Mouse (Mus musculus): ENCODE data around the gene Nf2.

Nf2 gene

DNA sequence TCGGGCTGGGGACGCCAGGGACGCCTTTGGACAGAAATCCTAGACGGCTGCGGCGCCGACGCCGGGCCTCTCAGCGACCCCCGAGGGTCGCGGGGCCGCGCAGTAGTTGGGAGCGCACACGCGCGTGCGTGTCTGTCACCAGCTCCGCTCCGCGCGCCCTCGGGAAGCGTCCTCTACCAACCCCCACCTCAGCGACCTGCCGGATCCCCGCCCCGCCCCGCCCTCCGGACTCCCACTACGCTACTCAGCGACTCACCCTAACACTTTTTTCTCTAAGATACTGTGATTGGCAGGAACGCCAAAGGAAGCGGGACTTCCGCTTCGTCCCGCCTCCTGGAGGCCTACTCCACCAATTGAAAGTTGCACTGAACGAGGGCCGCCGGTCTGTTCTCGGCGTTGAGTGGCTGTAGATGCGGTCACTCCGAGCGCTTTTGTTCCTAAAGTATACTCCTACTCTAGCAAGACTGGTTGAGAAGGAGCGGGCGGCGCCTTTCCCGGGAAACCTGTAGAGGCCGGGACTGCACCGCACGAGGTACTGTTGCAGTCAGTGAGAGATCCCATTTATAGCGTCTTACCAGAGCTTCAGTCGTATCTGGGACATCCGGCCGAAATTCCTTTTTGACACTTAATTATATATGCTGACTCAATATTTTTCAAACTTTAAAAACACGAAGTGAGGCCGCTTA is at the start of gene Nf2:
Gene Nf2, minus strand, starts transcription at position 279 of the 686 bp plus-strand sequence.
- DNase-seq (ENCODE audit: low spot score in 2 of 2): peak; percentile 96

DNA sequence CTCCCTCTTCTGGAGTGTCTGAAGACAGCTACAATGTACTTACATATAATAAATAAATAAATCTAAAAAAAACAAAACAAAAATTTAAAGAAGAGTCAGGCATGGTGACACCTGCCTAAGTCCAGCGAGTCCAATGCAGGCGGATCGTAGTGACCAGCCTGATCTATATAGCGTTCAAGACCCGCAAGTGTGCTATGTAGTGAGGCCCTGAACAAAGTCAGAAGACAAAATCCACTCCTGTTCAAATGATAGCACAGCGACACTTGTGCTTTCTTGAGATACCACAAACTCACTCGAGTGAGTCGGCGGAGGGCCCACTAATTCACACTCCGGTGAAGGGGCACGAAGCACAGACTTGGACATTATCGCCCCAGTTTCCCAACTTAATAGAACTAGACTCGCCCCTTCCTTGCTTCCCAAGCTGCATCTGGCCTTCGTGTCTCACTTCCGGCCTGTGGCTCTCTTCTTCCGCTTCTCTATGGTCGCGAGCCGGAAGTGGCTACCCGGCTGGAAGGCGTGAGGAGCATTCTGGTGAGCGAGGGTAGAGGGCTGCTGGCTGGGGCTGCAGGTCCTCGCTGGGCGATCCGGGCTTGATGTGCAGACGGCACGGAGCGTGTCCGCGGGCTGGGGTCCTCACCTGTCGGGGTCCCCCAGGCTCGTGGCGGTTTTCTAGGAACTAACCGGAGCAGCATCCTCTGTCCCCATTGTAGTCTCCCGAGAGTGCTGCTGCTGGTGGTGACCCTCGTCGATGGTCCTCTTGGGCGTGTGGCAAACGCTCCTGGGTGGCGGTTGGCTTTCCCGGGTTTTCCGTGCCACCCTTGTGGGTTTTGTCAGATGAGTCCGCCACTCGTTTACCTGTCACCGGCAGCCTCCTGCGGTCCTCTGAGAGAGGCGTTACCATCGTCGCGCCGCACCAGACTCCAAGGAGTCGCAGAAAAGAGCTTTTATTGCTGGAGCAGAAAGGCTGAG is 45.8 kb upstream of the Nf2 start, which contains the start of gene Thoc5:
Gene Thoc5, plus strand, starts transcription at position 473 of the 969 bp plus-strand sequence.
- peak; percentile 73 to 79 for DNase-seq (ENCODE audit: low spot score in 2 of 2)

DNA sequence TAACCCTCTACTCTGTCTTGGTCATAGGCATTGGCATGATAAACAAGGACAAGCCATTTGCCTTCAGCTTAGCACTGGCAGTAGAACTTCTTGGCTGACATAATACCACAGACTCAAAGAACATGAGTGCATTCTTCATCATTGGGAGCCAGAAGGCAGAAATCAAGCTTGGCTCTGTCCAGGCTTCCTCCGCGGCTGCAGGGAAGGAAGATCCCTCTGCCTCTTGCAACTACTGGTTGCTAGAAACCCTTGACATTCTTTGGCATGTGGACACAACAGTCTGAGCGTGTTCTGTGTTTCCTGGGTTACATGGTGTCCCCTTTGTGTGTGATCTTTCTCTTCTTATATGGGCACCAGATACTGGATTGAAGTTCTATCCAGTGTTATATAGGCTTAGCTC is 37.7 kb upstream of the Nf2 start:
- no peak for DNase-seq (ENCODE audit: low spot score in 2 of 2)

DNA sequence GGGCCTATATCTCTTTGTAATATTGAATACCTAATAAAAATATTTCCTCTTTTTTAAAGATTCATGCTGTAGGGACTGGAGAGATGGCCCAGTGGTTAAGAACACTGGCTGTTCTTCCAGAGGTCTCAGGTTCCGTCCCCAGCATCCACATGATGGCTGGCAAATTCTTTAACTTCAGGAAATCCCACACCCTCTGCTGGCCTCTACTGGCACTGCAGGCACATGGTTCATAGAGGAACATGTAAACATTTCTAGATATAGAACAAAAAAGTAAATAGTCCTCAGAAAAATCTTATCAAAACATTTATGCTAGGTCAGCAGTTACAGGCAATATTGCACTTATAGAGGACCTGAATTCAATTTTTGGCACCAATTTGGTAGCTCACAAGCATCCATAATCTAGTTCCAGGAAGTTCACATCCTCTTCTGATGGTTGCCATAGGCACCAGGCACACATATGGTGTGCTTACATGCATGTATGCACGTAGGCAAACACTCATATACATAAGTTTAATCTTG is 36.1 kb upstream of the Nf2 start:
- no peak for DNase-seq (ENCODE audit: low spot score in 2 of 2)

DNA sequence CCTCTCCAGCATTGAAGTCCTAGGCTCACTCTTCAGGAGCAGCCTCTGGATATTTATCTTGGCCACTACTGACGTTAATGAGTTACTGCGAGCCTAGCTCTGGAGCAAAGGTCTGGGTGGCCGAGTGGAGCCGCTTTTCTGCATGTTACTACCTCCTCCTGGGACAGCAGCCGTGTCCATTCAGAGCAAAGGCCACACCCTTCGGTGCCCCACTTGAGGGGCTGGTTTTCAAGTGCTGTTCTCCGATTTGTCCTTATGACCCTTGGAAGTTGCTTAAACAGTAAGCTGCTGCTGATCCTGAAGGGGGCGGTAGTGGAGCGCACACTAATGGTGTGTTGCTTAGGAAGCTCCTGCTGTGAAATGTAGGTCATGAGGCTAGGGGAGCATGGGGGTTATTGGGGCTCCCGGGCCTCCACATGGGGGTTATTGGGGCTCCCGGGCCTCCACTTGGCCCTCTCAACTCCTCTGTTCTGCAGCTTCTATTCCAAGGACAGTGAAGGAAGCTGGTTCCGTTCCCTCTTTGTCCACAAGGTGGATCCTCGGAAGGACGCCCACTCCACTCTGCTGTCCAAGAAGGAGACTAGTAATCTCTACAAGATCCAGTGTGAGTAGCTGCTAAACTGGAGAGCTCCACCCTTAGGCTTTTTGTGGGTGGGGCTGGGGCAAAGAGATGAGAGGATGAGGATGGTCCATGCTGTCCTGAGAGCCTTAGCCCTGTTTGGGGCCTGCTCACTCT is 33.7 kb upstream of the Nf2 start:
- DNase-seq (ENCODE audit: low spot score in 2 of 2): peak in 1 of 2 experiments; percentile 19

DNA sequence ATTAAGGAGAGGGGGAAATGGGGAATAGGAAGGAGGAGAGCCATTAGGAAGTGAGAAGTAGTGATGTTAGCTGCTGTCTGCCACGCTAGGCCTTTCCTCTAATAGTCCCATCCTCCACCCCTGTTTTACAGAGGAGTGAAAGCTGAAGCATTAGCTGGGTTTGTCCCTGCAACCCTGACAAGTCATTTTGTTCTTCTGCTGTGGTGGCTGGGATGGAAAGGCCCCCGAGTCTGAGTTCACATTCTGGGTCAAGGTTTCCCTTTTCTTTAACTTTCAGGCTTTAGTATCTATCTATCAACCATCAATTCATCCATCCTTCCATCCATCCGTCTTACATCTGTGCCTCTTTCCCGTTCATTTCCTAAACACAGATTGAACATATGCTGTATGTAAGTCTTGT is 31.8 kb upstream of the Nf2 start:
- DNase-seq (ENCODE audit: low spot score in 2 of 2): no peak

DNA sequence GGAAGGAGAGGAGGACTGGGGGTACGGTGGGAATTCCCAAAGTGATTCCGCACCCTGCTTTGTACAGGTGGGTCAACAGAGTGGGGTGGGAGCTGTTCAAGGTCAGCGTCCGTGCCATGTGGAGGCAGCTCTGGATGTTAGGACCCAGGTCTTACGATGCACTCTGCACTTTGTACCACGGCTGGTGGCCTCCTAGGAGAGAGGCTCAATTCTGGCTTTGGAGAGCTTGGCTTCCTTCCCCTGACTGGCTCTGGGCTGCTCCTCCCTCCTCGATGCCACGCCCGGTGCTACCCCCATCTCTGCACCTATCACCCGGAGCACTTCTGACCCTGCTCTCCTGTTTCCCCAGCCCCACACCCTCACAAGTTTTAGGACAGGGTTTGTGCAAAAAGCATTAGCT is 25.2 kb upstream of the Nf2 start:
- no peak for DNase-seq (ENCODE audit: low spot score in 2 of 2)

DNA sequence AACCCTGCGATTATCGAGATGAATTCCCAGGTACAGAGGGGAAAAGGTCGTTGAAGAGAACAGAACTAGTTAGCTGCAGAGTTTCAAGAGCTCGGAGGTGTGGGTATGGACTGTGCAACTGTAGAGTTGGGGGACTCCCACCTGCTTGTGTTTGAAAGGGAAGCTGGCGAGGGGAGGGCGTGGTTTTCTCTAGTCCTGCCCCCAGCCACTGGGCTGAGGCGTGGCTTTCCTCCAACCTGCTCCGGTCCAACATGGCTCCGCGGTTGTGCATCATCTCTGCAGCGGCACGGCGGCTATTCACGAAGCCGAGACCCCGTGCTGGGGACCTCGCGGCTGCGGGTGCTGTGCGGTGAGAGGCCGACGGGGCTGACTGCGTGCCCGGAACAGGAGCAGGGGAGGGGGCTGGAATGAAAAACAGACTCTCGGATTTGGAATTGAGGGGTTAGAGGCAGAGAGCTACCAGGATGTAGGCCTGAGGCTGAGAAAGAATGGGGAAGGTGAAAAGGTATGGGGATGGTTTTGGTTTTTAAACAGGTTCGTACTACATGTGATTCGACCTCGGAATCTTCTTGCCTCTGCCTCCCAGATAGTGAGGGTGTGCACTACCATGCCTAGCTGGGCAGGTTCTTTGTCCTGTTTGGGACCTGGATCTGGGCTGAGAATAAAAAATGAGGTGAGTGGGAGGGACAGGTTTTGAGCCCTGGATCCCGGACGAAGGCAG is 24.6 kb upstream of the Nf2 start, which contains the start of gene Nipsnap1:
Gene Nipsnap1, plus strand, starts transcription at position 197 of the 721 bp plus-strand sequence.
- DNase-seq (ENCODE audit: low spot score in 2 of 2): peak; percentile 62 to 72

DNA sequence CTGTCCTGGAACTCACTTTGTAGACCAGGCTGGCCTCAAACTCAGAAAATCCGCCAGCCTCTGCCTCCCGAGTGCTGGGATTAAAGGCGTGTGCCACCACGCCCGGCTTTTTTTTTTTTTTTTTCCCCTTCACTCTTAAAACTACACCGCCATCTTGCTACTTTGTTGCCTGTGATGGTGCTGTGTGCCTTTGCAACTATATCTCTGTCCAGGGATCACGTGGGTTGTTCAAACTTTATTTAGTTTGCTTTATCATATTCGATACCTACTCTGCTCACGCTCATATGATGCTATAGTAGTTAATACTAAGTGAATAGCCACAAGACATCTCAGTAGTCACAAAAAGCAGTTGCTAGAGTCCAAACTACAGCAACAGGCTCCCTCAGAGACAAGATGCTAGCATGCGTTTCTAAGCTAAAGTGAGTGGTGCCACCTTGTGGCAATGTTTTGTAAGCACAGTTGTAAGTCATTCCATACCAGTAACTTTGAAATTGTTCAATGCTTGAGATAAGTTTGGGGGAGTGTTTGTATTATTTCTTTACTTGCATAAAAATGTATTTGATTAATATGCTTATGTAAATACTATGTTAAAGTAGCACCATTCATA is 16.4 kb upstream of the Nf2 start:
- DNase-seq (ENCODE audit: low spot score in 2 of 2): peak; percentile 27 to 66

DNA sequence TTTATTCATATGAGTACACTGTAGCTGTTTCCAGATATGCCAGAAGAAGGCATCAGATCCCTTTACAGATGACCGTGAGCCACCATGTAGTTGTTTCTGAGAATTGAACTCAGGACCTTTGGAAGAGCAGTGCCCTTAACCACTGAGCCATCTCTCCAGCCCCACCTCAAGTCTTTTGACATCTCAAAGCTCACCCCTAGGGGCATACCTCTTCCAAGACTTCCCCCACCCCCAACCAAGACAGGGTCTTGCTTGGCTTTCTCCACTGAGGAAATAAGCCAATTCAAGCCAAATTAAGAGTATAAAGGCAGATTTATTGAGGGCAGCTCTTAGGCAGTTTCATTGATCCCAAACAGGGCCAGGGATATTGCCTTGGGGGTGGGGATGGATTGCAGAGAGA is 13.4 kb upstream of the Nf2 start:
- DNase-seq (ENCODE audit: low spot score in 2 of 2): no peak

DNA sequence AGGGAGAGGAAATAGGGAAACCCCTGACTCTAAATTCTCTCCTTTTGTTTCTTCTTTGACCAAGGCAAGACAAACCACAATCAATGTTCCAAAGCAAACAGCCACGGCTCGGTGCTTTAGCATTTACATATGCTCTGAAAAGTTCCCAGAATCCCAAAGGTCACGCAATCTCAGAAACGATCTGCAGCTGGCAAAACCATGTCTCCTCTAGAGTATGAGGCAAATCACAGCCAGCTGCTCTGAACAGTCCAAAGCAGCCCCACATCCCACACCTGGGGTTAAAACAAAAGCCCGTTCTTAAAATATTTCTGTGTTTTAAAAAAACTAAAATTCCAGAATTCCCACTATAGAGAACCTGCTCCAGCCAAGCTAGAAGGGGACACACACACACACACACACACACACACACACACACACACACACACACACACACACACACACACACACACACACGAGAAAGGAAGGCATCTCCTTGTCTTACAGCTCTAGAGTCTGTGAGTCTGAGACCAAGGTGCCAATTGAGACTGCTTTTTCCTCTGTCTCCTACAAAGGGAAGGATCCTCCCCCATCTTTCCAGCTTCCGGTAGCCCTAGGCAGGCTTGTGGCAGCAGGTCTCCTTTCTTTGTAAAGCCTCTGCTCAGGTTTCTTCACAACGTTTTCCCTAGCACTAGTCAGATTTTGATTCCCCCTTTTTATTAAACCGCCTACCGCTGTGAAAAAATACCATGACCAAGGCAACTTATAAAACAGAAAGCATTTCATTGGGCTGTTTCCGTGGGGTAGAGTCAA is 12.7 kb upstream of the Nf2 start:
- no peak for DNase-seq (ENCODE audit: low spot score in 2 of 2)

DNA sequence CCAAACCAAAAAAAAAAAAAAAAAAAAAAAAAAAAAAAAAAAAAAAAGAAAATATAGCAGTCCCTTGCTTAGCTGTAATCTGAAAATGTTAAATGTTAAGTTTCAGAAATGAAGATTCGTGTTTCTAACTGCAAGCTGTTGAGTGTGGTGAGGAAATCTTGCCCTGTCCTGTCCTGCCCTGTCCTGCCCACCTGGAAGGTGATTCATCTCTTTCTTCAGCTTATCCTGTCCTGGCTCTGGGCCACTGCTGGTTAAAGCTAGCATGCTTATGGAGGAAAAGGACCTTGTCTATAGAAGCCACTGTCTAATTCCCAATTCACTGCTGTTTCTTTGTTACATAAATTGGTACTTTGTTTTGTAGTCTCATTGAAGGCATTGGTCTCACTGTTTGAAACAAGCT is 11.7 kb upstream of the Nf2 start:
- peak in 1 of 2 experiments; percentile 19 for DNase-seq (ENCODE audit: low spot score in 2 of 2)

DNA sequence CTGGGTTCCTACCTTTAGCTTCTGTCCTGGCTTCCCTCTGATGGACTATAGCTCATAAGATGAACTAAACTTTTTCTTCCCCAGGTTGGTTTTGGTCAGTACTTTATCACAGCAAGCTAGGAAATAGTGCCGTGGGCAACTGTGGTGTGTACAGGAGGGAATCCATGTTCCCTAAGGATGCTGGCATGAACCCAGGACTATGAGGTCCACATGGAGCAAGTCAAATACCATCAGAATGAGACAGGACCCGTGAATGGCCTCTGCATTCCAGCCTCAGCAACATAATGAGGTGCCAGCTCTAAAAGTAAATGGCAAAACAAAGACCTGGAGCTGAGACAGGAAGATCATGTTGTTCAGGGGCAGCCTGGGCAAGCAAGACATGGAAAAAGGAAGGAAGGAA is 9.1 kb upstream of the Nf2 start:
- no peak for DNase-seq (ENCODE audit: low spot score in 2 of 2)

DNA sequence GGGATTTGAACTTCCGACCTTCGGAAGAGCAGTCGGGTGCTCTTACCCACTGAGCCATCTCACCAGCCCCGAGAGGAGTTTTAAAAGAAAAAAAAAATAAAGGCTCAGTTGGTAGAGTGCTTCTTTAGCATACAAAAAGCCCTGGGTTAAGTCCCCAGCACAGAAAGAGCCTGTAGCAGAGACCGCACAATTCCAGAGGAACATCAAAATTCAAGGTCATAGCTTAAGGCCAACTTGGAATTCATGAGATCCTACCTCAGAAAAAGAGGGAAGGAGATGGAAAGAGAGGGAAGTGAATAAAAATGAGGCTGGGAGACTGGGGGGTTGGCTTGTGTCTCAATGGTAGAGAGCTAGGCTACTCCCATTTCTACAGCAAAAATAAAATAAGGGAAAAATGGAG is 4.8 kb upstream of the Nf2 start:
- DNase-seq (ENCODE audit: low spot score in 2 of 2): no peak

DNA sequence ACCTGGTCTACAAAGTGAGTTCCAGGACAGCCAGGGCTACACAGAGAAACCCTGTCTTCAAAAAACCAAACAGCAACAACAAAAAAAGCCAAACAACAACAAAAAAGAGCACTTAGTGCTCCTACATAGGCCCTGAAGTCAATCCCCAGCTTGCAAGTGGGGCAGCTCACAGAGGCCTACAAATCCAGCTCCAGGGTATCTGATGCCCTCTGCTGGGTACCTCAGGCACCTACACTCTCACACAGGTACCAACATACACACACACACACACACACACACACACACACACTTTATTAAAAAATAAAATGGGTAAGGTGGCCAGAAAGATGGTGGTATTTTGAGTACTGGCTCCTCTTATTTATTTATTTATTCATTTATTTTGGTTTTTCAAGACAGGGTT is 3.7 kb upstream of the Nf2 start:
- DNase-seq (ENCODE audit: low spot score in 2 of 2): no peak

DNA sequence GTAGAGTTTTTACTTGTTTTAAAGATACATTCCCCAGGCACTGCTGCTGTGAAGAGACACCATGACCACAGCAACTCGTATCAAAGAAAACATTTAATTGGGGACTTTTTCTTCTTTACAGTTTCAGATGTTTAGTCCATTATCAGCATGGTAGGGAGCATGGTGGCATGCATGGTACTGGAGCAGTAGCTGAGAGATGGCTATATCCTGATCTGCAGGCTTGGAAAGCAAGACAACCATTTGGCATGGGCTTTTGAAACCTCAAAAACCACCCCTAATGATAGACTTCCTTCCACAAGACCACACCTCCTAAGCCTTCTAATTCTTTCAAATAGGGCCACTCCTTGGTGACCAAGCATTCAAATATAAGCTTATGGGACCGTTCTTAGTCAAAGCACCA is 1.1 kb upstream of the Nf2 start:
- DNase-seq (ENCODE audit: low spot score in 2 of 2): no peak

DNA sequence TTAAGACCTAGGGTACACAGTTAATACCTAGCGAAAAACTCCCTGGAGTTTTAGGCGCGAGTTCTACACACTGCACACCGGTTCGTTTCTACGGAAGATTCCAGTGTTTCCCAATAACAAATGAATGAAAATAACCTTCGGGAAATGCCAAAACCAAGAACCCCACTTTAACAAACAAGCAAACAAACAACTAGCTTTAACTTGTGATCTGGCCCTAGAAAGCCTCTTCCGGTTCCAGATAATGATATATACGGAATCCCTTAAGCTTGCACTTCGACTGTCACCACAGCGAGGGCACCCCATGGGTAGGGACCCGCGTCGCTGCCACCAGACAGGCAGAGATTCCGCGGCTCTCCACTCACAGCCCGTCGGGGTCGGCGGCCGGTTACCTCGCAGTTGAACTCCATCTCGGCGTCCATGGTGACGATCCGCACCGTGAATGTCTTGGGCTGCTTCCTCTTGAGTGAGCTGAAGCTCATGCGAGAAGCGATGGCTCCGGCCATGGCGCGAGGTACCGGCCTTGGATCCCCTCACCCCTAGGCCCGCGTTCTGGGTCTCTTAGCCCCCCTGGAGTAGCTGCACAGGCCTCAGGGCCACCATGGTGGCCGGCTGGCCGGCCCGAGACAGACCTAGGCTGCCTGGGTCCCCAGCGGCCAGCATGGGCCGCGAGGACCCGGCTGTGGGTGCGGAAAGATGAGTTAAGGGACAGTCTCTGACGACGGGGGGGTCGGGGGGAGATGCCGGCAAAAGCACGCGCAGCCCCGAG is 670 bp downstream of the Nf2 start:
- peak in 1 of 2 experiments; percentile 22 for DNase-seq (ENCODE audit: low spot score in 2 of 2)

DNA sequence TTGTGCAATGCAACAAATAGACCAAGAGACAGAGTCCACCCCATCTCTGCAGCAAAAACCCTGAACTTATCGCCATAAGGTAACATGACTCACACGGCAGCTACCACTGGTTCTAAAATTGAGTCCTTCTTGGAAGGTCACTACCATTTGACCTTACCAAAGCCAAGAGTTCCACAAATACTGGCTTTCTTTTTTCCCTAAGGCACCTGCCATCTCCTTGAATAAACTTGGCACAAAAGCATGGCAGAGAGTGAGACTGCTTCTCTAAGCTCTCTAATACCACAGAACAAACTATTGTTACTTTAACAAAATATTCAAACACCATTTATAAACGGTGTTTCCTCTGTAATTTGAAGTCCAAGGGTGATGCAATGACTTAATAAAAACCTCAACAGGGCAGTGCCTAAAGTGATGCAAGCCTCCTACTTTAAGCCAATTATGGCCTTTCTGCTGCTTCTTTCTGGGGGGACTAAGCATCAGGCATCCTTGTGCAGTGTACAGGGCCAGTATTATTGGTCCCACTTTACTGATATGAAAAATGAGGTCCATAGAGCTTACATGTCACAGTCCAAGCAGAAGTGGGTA is 8.3 kb downstream of the Nf2 start:
- no peak for DNase-seq (ENCODE audit: low spot score in 2 of 2)

DNA sequence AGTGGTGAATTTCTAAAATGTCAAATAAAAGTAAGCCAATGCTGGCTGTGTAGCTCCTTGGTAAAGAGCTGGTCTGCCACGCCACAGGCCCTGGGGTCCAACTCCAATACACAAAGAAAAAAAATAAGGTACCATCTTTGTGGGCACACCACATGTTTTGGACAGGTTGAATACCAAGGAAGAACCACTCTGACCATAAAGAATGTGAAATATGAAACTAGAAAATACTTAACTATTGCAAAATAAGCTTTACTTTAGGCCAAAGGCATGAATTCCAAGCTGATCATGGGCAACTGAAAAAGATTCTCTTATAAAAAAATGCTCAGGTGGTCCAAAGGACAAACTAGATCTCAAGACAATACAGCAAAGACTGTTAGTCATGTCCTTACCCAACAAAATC is 11.1 kb downstream of the Nf2 start:
- no peak for DNase-seq (ENCODE audit: low spot score in 2 of 2)

Measured in urinary bladder, postnatal 4 days (tissue).